Mouse (Mus musculus) testis, postnatal 10 days (tissue): ENCODE data around the gene Mov10l1.

ENCODE experiments used
- DNase-seq: peaks from one replicate; pipeline ENCODE4 v3.0.0; 2021; ENCODE audit warnings: low spot score

Gene Mov10l1

DNA sequence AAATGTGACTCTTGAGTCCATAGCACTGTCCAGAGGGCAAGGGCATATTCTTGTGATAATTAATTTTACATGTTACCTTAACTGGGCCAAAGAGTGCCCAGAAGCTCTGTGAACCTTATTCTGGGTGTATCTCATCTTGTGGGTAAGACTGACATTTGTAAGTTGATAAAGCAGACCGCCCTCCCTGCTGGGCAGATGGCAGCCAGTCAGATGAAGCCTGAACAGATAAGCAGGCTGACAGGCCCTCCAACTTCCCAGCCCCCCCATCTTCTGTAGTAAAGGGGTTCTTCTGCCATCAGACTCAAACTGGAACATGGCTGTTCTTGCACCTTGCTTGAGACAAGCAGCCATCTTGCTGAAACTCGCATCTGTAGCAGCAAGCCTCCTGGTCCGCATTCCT is 34.0 kb downstream of the Mov10l1 start:
- no peak for DNase-seq

DNA sequence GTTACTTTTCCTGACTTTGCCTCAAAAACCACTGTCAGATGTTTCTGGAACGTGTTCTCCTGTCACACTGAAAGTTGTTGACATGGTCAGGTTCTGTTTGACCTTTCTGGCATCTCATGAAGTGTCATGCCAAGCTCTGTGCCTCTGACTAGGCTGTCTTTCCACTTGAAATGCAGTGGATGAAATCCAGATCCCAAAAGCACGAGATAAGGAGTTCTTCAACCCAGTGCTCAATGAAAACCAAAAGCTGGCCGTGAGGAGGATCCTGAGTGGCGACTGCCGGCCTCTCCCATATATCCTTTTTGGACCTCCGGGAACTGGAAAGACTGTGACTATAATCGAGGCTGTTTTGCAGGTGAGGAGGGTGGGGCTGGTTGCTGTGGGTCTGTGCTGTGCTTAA is 37.4 kb downstream of the Mov10l1 start:
- no peak for DNase-seq

GRCm38 (mm10) chr15:89020492-89020891 is 37.8 kb downstream of the Mov10l1 start:
- DNase-seq, result no peak

GRCm38 (mm10) chr15:89044381-89044780 is 61.7 kb downstream of the Mov10l1 start:
- no peak for DNase-seq

DNA sequence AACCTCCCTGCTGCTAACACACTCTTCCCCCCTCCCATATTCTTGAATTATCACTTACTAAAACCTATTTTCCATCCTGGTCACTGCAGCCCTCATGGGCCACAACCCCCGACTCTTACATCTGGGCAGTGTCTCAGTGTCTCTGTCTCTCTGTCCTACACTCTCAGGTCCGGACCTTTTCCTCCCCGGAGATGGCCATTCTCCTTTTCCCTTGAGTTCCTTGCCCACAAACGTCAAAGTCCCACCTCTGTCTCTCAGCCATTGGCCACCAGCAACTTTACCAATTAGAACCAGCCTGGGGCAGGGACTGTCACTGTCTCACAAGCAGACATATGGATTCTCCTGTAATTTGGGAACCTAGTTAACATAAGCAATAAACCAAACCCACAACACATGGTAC is 63.6 kb downstream of the Mov10l1 start:
- no peak for DNase-seq

GRCm38 (mm10) chr15:89054666-89055065 is 72.0 kb downstream of the Mov10l1 start:
- DNase-seq, result no peak

- DNase-seq, result no peak
These were observed 76.0 kb downstream of the Mov10l1 start for GRCm38 (mm10) chr15:89058736-89059135.

DNA sequence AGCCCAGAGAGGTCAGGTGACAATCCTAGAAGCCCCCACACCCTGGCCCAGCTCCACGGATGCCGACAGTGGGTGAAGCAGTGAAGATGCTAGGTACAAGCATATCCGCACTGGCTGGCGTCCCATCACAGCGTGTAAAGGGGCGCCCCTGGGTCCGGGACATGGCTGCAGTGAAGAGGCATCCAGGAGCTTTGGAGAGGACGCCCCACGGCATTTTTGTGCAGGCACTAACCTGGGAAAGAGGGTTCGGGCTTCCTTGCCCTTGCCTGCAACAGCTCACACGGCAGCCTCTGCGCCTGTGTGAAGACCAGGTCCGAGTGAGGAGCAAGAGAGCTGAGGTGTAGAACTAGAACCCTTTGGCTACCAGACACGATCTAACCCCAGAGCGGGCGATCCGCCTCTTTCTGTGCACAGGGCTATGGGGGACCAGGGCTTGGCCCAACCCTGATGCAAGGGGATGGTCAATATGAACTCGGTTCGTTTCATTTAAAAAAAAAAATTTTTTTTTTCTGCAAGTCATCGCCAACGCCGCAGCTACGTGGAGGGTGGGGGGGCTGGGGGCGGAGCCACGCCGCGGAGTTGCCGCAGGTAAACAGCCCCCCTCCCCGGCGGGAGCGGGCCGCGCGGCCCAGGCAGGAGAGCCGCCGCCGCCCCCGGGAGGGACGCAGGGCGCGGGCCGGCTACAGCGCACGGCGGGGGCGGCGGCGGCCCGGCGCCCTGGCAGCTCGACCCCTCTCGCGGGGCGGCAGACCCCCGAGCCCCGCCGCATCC is 76.6 kb downstream of the Mov10l1 start, which contains the start of gene Panx2:
Panx2 (plus strand) TSS at position 574 of the 771 bp plus-strand sequence.
- no peak for DNase-seq

DNA sequence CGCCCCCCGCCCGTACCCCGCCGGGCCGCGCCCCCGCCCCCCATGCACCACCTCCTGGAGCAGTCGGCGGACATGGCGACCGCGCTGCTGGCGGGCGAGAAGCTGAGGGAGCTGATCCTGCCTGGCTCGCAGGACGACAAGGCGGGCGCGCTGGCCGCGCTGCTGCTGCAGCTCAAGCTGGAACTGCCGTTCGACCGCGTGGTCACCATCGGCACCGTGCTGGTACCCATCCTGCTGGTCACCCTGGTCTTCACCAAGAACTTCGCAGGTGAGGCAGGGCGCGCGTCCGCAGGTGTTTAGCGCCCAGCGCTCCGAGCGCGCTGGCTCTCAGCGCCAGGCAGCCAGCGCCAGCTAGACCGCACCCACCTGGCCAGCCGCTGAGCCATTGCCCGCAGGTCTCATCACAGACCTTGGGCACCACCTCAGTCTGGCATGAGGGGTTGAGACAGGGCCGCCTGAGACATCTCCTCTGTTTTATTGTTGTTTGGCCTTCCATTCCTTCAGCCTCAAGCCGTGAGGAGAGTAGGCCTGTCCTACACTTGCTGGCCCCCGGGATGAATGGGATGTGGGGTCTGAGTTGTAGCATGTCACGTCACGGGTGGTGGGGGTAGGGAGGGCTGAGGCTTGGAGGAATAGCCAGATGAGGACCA is 77.4 kb downstream of the Mov10l1 start:
- no peak for DNase-seq

DNA sequence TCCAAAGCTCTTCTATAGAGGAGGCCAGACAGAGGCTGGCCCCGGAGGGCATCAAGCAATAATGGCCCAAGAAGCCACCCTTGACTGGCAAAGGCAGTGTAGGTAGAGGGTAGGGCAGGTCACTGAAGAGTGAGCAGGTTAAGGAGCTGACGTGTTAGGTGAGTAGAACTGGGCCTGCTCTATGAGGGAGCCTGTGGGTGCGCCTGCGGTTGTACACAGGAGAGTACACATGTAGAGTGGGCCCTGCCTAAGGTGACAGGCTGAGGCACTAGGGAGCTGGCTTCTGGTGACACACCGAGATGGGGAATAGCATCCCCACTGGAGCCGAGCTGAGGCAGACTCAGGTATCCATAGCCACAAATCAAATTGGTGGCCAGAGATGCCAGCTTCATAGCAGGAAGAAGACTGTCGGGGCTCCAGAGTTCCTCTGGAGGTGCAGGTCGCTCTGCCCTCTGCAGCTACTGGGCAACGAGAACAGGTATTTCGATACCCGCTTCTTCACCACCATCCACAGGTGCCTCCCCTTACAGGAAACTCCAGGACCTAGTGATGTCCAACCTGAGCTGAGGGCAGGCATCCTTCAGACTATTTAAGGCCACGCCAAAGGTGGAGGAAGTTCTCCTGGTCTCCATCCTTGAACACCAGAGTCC is 78.2 kb downstream of the Mov10l1 start:
- no peak for DNase-seq

GRCm38 (mm10) chr15:89061761-89062517 is 79.2 kb downstream of the Mov10l1 start:
- DNase-seq, result peak; percentile 40

GRCm38 (mm10) chr15:89062518-89062910 is 79.8 kb downstream of the Mov10l1 start:
- peak; percentile 35 for DNase-seq

GRCm38 (mm10) chr15:89063001-89063400 is 80.3 kb downstream of the Mov10l1 start:
- DNase-seq, result peak; percentile 29

GRCm38 (mm10) chr15:89063536-89063935 is 80.8 kb downstream of the Mov10l1 start:
- peak; percentile 28 for DNase-seq

DNA sequence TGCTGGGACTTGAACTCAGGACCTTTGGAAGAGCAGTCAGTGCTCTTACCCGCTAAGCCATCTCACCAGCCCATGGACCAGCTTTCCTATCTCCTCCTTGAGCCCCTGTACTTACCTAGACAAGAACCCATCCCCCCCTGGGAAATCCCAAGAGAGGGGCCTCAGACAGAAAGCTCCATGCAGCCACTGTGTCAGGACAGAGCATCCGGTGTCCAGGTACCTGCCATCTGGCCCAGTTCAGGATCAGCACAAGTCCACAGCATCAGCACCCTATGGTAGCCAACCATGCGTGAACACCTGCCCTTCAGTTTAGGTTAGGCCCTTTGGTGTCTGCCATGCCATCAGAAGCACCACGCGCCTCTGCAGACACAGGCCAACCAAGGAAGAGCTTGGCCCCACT is 82.2 kb downstream of the Mov10l1 start:
- DNase-seq, result peak; percentile 37

- DNase-seq, result no peak
These were observed 84.9 kb downstream of the Mov10l1 start for GRCm38 (mm10) chr15:89067609-89068008.

DNA sequence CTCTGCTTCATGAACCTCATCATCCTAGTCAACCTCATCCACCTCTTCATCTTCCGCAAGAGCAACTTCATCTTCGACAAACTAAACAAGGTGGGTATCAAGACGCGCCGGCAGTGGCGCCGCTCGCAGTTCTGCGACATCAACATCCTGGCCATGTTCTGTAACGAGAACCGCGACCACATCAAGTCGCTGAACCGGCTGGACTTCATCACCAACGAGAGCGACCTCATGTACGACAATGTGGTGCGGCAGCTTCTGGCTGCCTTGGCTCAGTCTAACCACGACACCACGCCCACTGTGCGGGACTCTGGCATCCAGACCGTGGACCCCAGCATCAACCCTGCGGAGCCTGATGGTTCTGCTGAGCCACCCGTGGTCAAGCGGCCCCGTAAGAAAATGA is 85.5 kb downstream of the Mov10l1 start:
- no peak for DNase-seq

GRCm38 (mm10) chr15:89069336-89069840 is 86.7 kb downstream of the Mov10l1 start:
- no peak for DNase-seq

- no peak for DNase-seq
These were observed 87.9 kb downstream of the Mov10l1 start for GRCm38 (mm10) chr15:89070606-89071005.

GRCm38 (mm10) chr15:89073993-89074603 is 91.4 kb downstream of the Mov10l1 start:
- no peak for DNase-seq

DNA sequence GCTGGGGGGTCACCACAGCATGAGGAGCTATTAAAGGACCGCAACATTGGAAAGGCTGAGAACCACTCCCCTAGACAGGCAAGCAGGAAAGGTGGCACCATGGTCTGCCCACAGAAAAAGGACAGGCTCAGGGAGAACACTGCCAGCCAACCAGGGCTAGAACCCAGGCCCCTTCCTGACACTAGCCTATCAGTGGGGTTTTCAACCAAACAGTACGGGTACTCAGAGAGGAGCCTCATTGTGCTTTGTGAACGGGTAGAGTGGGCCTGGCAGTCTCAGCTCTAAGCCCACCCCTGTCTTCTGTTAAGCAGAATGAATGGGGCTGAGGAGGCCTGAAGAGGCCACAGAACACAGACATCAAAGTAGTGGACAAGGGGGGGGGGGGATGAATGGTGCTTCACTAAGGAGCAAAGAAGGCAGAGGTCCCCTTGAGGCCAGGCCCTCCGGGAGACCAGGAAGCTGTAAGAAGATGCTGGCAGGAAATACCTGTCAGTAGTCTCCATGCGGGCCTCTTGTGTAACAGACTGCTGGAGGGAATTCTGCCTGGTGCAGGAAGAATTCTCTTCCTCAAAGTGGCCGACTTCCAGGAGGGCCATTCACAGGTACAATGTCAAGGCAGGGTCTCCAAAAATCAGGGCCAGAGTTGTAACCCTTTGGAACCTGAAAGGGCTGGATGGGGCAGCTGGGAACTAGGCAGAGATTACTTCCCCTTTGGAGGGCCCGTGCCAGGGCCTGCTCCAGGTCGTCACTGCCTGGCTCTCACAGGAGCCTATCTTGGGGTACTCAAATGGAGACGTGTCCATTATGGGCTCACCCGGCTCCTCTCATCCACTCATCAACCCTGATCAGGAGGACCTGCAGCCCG is 92.1 kb downstream of the Mov10l1 start, which contains the start of gene Trabd:
Trabd (plus strand) TSS at position 512 of the 865 bp plus-strand sequence.
- DNase-seq, result no peak
